Mouse (Mus musculus): ENCODE measurements around the gene Arhgef17.

GRCm38 (mm10) chr7:100841608-100842007 lies 90.3 kb downstream of the Arhgef17 start:
- TF ChIP-seq ZNF384 (IDR thresholded peaks at IDR 0.05; ENCODE audit: low read depth, low read length) (no peak), CHD2 (IDR thresholded peaks at IDR 0.05; ENCODE audit: low read depth, low read length) (no peak), ZC3H11A (IDR thresholded peaks at IDR 0.05; ENCODE audit: borderline replicate concordance, low read depth, low read length) (no peak)
